Mouse (Mus musculus): ENCODE measurements around the gene Acot5. TPM values are rescaled to one million over a fixed set of nuclear protein-coding genes. Genes with fewer than 3 reads are reported as not detected.
"Not testable (repeated sequence)": the region's sequence is repeated elsewhere in the genome, so short reads cannot be mapped to it uniquely, and the experiment has no call there.

Acot5 gene
- polyA plus RNA-seq, 1 experiment from 2014 or later, result not detected

DNA sequence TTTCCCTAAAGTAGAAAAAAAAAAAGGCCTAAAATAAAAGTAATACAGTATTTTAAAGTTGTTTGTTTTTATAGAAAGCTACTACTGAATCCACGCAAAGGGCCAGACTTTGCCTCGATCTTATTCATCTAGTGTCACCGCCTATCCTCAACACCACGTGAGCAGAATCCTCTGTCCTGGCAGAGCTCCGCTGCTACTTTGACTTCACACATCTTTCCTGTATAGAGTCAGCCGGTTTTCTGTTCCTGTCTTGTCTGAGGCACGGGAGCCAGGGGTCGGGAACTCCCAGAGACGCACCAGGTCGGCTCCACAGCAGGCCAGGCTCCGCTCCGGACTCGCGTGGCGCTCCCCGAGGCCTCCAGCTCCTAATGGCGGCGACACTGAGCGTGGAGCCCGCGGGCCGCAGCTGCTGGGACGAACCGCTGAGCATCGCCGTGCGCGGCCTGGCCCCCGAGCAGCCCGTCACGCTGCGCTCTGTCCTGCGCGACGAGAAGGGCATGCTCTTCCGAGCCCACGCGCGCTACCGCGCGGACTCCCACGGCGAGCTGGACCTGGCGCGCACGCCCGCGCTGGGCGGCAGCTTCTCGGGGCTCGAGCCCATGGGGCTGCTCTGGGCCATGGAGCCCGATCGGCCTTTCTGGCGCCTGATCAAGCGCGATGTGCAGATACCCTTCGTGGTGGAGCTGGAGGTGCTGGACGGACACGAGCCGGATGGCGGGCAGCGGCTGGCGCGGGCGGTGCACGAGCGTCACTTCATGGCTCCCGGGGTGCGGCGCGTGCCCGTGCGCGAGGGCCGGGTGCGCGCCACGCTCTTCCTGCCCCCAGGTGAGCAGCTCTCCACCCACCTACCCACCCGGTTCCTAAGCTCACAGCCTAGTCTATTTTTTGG is 31.7 kb downstream of the Acot5 start, which contains the start of gene Acot6:
Gene Acot6, plus strand, starts transcription at position 51 of the 889 bp plus-strand sequence.
- not testable (repeated sequence) for H3K36me3 ChIP-seq (ENCODE audit: control insufficient read depth, insufficient read depth, low read length); H3K27me3 ChIP-seq (ENCODE audit: control insufficient read depth, insufficient read depth, low read length); H3K4me1 ChIP-seq (ENCODE audit: control insufficient read depth, insufficient read depth, low read length); H3K9me3 ChIP-seq (ENCODE audit: control insufficient read depth, low read length)
- peak within 1 kb of the TSS; percentile 58 for H3K9ac ChIP-seq (replicated peaks; ENCODE audit: low read length)
- 2% methylated on average over 73 of the region's 80 CpGs for WGBS
- peak within 1 kb of the TSS; percentile 76 for H3K4me2 ChIP-seq (ENCODE audit: low read length)
- peak within 1 kb of the TSS; percentile 46 for H3K4me3 ChIP-seq (replicated peaks; ENCODE audit: low read depth, low read length)
- DNase-seq (peak; percentile 74), ATAC-seq (ENCODE audit: low FRiP score, low TSS enrichment) (peak; percentile 62; the same call in 1 of the 2 replicates)
- H3K27ac ChIP-seq (replicated peaks; ENCODE audit: low read depth, low read length), result 0 out of 2 replicates have a peak within 1 kb of the TSS, but pooled peaks have one; percentile 20

DNA sequence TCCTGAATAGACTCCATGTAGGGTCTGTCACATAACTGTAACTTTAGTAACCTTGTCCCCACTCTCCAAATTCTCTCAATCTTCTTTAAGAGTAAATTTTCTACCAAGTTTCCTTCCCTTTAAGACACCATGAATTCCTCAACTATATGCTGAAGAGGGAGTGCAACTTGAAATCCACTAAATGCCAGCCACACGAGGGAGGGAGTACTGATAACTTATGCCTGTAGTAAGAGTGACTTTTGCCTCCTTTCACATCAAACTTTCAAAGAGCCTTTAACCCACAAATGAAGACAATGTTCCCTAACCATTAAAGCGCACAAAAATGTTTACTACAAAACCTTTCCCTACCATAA is 32.3 kb downstream of the Acot5 start:
- Histone ChIP-seq H3K4me1 (ENCODE audit: control insufficient read depth, insufficient read depth, low read length) (0 out of 2 replicates have a peak, but pooled peaks cover 3% of the 10 kb centered on the region), H3K27me3 (ENCODE audit: control insufficient read depth, insufficient read depth, low read length) (no peaks in the 10 kb centered on the region), H3K36me3 (ENCODE audit: control insufficient read depth, insufficient read depth, low read length) (no peaks in the 10 kb centered on the region), H3K9ac (replicated peaks; ENCODE audit: low read length) (no peak overlapping the region), H3K4me3 (replicated peaks; ENCODE audit: low read depth, low read length) (peak overlapping the region; percentile 46), H3K27ac (replicated peaks; ENCODE audit: low read depth, low read length) (no peak overlapping the region), H3K9me3 (ENCODE audit: control insufficient read depth, low read length) (no peaks in the 10 kb centered on the region), H3K4me2 (ENCODE audit: low read length) (peak overlapping the region; percentile 76)
- WGBS, result 68% methylated on average over 2 of the region's 2 CpGs
- DNase-seq (no peak), ATAC-seq (ENCODE audit: low FRiP score, low TSS enrichment) (no peak)

DNA sequence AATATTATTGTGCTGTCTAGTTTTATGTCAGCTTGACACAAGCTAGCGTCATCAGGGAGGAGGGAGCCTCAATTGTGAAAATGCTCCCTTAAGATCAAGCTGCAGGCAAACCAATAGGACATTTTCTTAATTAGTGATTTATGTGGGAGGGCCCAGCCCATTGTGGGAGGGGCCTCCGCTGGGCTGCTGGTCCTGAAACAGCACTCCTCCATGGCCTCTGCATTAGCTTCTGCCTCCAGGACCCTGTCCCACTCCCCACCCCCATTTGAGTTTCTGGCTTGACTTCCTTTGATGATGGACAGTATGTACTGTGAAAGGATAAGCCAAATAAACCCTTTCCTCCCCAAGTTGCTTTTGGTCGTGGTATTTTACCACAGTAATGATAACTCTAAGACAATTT is 37.9 kb downstream of the Acot5 start:
- H3K4me3 ChIP-seq (replicated peaks; ENCODE audit: low read depth, low read length), result no peak overlapping the region
- no peaks in the 10 kb centered on the region for H3K36me3 ChIP-seq (ENCODE audit: control insufficient read depth, insufficient read depth, low read length)
- WGBS, result 83% methylated on average over 3 of the region's 3 CpGs
- ATAC-seq (ENCODE audit: low FRiP score, low TSS enrichment), result no peak
- H3K9me3 ChIP-seq (ENCODE audit: control insufficient read depth, low read length), result no peaks in the 10 kb centered on the region
- H3K4me2 ChIP-seq (ENCODE audit: low read length), result no peak overlapping the region
- no peaks in the 10 kb centered on the region for H3K4me1 ChIP-seq (ENCODE audit: control insufficient read depth, insufficient read depth, low read length)
- no peak overlapping the region for H3K9ac ChIP-seq (replicated peaks; ENCODE audit: low read length)
- no peak for DNase-seq
- H3K27me3 ChIP-seq (ENCODE audit: control insufficient read depth, insufficient read depth, low read length), result no peaks in the 10 kb centered on the region
- no peak overlapping the region for H3K27ac ChIP-seq (replicated peaks; ENCODE audit: low read depth, low read length)

DNA sequence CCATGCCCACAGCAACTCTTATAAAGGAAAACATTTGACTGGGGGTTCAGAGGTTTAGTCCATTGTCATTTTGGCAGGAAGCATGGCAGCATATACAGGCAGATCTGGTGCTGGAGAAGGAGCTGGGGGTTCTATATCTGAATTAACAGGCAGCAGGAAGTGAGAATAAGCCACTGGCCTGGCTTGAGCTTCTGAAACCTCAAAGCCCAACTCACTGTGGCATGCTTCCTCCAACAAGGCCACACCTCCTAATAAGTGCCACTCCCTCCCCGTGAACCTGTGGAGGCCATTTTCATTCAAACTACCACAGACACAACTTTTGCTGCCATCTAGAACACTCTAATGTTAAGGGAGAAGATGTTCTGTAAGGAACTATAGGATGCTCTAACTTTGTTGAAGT is 38.6 kb downstream of the Acot5 start:
- 80% methylated on average over 1 of the region's 1 CpGs for WGBS
- DNase-seq, result no peak
- no peak overlapping the region for H3K27ac ChIP-seq (replicated peaks; ENCODE audit: low read depth, low read length)

DNA sequence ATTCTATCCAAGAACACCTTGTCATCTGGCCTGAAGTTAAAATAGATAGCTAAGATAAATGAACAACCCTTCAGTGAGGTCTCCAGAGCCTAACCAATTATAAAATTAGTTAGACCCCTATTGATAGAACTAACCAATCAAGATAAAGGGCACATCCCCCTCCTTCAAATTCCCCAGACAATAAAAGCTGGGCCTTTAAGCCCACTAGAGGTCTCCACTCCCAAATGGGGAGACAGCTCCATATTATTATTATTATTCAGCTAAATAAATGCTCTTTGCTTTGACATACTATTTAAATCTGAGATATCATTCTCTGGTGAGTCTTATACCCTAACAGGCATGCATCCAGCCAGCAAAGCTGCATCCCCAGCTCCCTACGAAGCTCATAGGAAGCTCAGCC is 40.8 kb downstream of the Acot5 start:
- no peaks in the 10 kb centered on the region for H3K36me3 ChIP-seq (ENCODE audit: control insufficient read depth, insufficient read depth, low read length)
- H3K4me2 ChIP-seq (ENCODE audit: low read length), result no peak overlapping the region
- DNase-seq (no peak), ATAC-seq (ENCODE audit: low FRiP score, low TSS enrichment) (no peak)
- WGBS, result 73% methylated on average over 1 of the region's 1 CpGs
- H3K9me3 ChIP-seq (ENCODE audit: control insufficient read depth, low read length), result no peaks in the 10 kb centered on the region
- H3K9ac ChIP-seq (replicated peaks; ENCODE audit: low read length), result no peak overlapping the region
- H3K27ac ChIP-seq (replicated peaks; ENCODE audit: low read depth, low read length), result no peak overlapping the region
- no peak overlapping the region for H3K4me3 ChIP-seq (replicated peaks; ENCODE audit: low read depth, low read length)
- H3K4me1 ChIP-seq (ENCODE audit: control insufficient read depth, insufficient read depth, low read length), result peaks cover 3% of the 10 kb centered on the region; the same call in 1 of the 2 replicates
- H3K27me3 ChIP-seq (ENCODE audit: control insufficient read depth, insufficient read depth, low read length), result no peaks in the 10 kb centered on the region

More for the DNA sequence above, 38.6 kb downstream of the Acot5 start:
- H3K9me3 ChIP-seq (ENCODE audit: control insufficient read depth, low read length), result no peaks in the 10 kb centered on the region
- H3K36me3 ChIP-seq (ENCODE audit: control insufficient read depth, insufficient read depth, low read length), result no peaks in the 10 kb centered on the region
- H3K27me3 ChIP-seq (ENCODE audit: control insufficient read depth, insufficient read depth, low read length), result no peaks in the 10 kb centered on the region
- no peaks in the 10 kb centered on the region for H3K4me1 ChIP-seq (ENCODE audit: control insufficient read depth, insufficient read depth, low read length)
- no peak overlapping the region for H3K4me3 ChIP-seq (replicated peaks; ENCODE audit: low read depth, low read length)
- no peak overlapping the region for H3K4me2 ChIP-seq (ENCODE audit: low read length)
- no peak overlapping the region for H3K9ac ChIP-seq (replicated peaks; ENCODE audit: low read length)
- no peak for ATAC-seq (ENCODE audit: low FRiP score, low TSS enrichment)

DNA sequence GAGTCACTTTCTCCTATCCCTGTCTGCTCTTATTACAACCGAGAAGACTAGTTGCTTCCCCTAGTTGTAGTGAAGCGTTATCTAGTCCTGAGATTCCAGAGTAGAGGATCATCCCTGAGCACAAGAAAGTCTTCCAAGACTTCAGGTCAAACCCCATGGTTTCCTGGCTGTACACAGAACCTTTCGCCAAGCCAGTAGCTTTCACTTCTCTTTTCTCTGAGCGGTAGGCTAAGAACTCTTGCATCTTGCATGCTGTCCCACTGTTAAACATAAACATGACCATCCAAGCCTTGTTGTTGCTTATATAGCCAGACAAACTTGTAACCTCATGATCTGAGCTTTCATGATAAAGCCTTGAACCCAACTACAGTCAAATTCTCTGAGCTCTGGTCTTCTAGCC is 41.7 kb downstream of the Acot5 start:
- ATAC-seq (ENCODE audit: low FRiP score, low TSS enrichment) (no peak), DNase-seq (no peak)
- H3K4me2 ChIP-seq (ENCODE audit: low read length), result no peak overlapping the region
- H3K9ac ChIP-seq (replicated peaks; ENCODE audit: low read length), result no peak overlapping the region
- H3K27me3 ChIP-seq (ENCODE audit: control insufficient read depth, insufficient read depth, low read length), result no peaks in the 10 kb centered on the region
- H3K4me1 ChIP-seq (ENCODE audit: control insufficient read depth, insufficient read depth, low read length), result peaks cover 9% of the 10 kb centered on the region; the same call in 1 of the 2 replicates
- H3K4me3 ChIP-seq (replicated peaks; ENCODE audit: low read depth, low read length), result no peak overlapping the region
- 96% methylated on average over 4 of the region's 4 CpGs for WGBS
- no peak overlapping the region for H3K27ac ChIP-seq (replicated peaks; ENCODE audit: low read depth, low read length)
- no peaks in the 10 kb centered on the region for H3K36me3 ChIP-seq (ENCODE audit: control insufficient read depth, insufficient read depth, low read length)
- H3K9me3 ChIP-seq (ENCODE audit: control insufficient read depth, low read length), result no peaks in the 10 kb centered on the region

DNA sequence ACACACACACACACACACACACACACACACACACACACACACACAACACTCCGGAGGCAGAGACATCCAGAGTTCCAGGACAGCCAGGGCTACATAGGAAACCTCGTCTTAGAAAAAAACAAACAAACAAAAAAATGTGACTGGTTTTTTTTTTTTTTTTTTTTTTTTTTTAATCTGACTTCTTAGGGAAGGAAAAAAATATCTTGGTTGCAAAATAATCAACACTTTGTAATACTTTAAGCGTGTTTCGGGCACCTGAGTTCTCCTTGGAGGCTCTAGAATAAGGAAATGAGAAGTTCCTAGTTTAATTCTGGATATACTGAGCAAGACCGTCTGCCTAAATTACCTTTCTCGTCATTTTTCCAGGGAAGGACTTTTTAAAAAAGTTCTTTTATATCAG is 44.6 kb downstream of the Acot5 start:
- peaks cover 9% of the 10 kb centered on the region; the same call in 1 of the 2 replicates for H3K4me1 ChIP-seq (ENCODE audit: control insufficient read depth, insufficient read depth, low read length)
- WGBS, result 51% methylated on average over 6 of the region's 6 CpGs
- no peaks in the 10 kb centered on the region for H3K27me3 ChIP-seq (ENCODE audit: control insufficient read depth, insufficient read depth, low read length)
- DNase-seq (no peak), ATAC-seq (ENCODE audit: low FRiP score, low TSS enrichment) (no peak)
- H3K9ac ChIP-seq (replicated peaks; ENCODE audit: low read length), result no peak overlapping the region
- H3K36me3 ChIP-seq (ENCODE audit: control insufficient read depth, insufficient read depth, low read length), result no peaks in the 10 kb centered on the region
- H3K27ac ChIP-seq (replicated peaks; ENCODE audit: low read depth, low read length), result no peak overlapping the region
- H3K9me3 ChIP-seq (ENCODE audit: control insufficient read depth, low read length), result no peaks in the 10 kb centered on the region
- peak overlapping the region; percentile 55 for H3K4me3 ChIP-seq (replicated peaks; ENCODE audit: low read depth, low read length)
- H3K4me2 ChIP-seq (ENCODE audit: low read length), result peak overlapping the region; percentile 70

DNA sequence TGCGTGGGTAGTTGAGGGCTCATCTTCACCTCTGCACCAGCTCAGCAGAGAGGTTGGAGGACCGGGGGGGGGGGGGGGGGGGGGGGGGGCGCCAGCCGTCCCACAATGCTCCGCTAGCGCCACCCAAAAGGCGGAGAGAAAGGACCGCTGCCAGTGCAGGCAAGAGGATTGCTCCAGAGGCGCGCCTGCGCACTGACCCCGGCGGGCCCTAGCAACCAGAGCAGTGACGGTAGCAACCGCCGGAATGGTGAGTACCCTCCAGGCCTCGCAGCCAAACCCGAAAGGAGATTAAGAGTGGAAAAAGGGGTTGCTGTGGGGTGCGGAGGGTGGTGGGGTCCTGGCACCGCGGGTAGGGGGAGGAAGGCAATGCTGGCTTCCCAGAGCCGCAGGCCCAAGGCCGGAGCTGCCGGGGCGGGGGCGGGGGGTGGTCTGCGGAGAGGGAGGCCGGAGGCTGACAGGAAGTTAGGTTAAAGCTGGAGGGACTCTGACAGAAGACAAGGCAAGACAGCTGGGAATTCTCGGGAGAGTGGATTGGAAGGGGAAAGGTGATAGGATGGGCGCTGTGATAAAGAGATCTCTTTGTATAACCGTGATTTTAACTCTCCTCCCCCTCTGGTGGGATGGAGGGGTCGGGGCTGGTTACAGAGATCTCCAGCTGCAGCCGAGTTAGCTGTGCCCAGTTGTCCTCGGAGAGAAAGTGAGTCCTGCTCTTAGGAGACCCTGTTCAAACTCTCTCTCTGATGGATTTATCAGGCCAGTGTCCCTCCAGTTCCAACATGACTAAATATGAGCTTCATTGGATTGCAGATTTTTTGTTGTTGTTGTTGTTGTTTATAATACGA is 45.2 kb downstream of the Acot5 start, which contains the start of gene Dnal1:
Gene Dnal1, plus strand, starts transcription at position 214 of the 842 bp plus-strand sequence.
- no peaks in the 10 kb centered on the region for H3K9me3 ChIP-seq (ENCODE audit: control insufficient read depth, low read length)
- H3K4me3 ChIP-seq (replicated peaks; ENCODE audit: low read depth, low read length), result peak within 1 kb of the TSS; percentile 55
- H3K4me1 ChIP-seq (ENCODE audit: control insufficient read depth, insufficient read depth, low read length), result peaks cover 9% of the 10 kb centered on the region; the same call in 1 of the 2 replicates
- H3K27ac ChIP-seq (replicated peaks; ENCODE audit: low read depth, low read length), result peak within 1 kb of the TSS; percentile 60; the same call in 1 of the 2 replicates
- H3K27me3 ChIP-seq (ENCODE audit: control insufficient read depth, insufficient read depth, low read length), result no peaks in the 10 kb centered on the region
- 2% methylated on average over 33 of the region's 35 CpGs for WGBS
- no peaks in the 10 kb centered on the region for H3K36me3 ChIP-seq (ENCODE audit: control insufficient read depth, insufficient read depth, low read length)
- ATAC-seq (ENCODE audit: low FRiP score, low TSS enrichment) (peak; percentile 91), DNase-seq (peak; percentile 96)
- peak within 1 kb of the TSS; percentile 48 for H3K9ac ChIP-seq (replicated peaks; ENCODE audit: low read length)
- H3K4me2 ChIP-seq (ENCODE audit: low read length), result peak within 1 kb of the TSS; percentile 70
